Mouse (Mus musculus) adrenal gland, adult 18-20 months (tissue): Measurements from ENCODE around the gene Adamts4. TPM values are rescaled to one million over a fixed set of nuclear protein-coding genes. Genes with fewer than 3 reads are reported as not detected.
"Not testable (repeated sequence)": the region's sequence is repeated elsewhere in the genome, so short reads cannot be mapped to it uniquely, and the experiment has no call there.

Experiments used
- DNase-seq, 2 experiments: peaks; one replicate each; pipeline ENCODE4 v3.0.0; 2021 to 2022; ENCODE audit warnings: low spot score in 2 of 2
- total RNA-seq, 2 experiments: library from RNA; stranded (reverse); gene quantifications; 1 replicate in 1 of 2; 2 replicates in 1 of 2; pipeline ENCODE4 v1.2.3; 2021

The Adamts4 gene
- total RNA-seq, 2 experiments from 2014 or later = 1.5 to 3.8 TPM

DNA sequence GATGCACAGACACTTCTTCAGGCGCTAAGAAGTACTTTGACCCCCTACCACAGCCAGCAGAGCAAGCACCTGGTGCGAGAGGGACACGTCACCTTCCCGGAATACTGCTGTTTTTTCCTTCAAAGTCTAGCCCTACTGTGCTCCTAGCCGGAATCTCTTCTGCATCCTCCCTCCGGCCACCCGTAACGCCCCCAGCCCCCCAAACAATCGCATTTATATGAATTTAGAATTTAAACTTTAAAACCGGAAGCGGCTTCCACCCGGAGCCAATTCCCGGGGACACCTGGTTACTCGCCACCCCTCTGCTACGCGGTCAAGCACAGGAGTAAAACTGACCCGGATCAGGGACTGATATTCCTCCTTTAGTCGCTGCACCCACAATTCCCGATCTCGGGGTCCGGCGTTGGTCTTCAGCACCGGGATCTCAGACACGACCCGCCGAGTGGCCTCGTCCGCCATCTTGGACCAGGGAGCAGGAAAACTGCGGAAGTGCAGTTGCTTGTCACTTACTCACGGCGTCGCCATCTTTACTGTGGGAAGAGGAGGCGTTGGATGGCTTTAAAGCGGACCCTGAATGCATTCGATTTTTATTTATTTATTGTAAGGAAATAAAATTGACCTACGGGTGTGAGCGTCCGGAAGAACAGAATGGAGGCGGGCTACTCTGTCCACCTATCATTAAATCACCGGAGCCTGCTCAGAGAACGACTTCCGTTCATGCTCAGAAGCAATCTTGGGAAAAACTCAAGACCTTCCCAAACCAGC, 44.3 kb downstream of the Adamts4 start, which contains the start of gene Ufc1:
Ufc1 (minus strand) TSS at position 727 of the 765 bp plus-strand sequence.
- peak; percentile 69 to 81 for DNase-seq

DNA sequence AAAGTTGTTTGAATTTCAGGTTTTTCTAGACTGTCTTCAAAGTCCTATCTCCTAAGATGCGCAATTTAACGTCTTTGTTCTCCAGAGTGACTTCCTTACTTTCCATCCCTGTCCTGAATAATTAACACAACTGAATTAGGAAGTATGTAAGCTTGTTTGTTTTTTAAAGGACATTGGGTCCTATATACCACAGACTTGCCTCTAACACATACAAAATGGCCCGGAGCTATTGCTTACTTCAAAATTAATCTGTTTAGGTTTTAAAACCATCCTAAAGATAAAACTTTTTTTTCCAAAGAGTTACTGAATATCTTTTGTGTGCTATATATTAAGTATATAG, 44.8 kb downstream of the Adamts4 start:
- DNase-seq = no peak

DNA sequence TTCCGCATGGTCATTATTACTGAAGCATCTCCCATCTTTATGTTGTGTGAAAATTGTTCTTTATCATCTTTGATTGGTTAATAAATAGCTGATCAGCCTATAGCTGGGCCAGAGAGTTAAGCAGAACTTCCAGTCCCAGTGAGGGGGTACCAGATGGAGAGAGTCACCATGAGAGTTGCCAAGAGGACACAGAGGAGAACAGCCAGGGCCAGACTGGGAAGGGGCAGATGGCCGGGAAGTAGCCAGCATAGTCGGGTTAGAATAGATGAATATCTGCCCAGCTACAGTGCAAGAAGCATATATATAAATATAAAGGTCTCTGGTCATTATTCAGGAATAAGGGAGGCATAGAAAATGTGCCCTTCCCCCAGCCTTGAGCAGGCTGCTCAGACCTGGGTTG, 48.0 kb downstream of the Adamts4 start:
- no peak for DNase-seq

DNA sequence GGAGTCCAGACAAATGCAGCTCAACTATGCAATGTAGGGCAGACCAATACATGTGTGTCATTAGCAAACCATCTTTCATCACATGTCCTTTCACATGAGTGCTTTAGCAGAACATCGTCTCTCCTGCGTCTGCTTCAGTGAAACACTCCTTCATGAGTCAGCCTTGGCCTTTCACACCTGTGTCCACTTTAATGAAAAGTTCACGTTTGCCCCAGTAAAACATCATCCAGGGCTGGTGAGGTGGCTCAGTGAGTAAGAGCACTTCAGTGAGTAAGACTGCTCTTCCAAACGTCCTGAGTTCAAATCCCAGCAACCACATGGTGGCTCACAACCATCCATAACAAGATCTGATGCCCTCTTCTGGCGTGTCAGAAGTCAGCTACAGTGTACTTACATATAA, 55.9 kb downstream of the Adamts4 start:
- not testable (repeated sequence) for DNase-seq

DNA sequence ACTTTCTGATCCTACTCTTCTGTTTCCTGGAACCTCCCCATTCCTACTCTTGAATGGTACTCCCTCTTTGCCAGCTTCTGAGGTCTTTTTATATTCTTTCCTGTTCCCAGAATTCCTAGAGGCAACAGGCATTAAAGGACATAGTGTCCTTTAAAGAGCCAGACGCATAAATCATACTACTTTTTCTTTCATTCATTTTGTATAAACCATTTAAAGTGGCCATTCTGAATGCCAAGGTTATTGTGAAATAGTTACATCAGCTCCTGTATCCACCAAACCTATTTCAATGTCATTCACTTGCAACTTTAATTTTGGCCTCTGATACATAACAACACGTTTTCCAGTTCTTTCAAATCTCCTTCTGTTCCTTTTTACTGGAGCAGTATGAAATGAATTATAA, 59.1 kb downstream of the Adamts4 start:
- no peak for DNase-seq

Other genes starting within 250 kb of the Adamts4 start
- 10 to 100 TPM in 1 of 2 experiments, 1 to 10 TPM in 1; 5.8 to 13.0 TPM for gene Fcgr4, start 231.5 kb upstream of the Adamts4 start, total RNA-seq
- 10 to 100 TPM; 17.7 to 32.8 TPM for gene Fcgr3, start 185.5 kb upstream of the Adamts4 start, total RNA-seq
- gene Cfap126, start 136.5 kb upstream of the Adamts4 start, total RNA-seq = 1 to 10 TPM; 3.0 to 4.2 TPM
- gene Sdhc, start 99.8 kb upstream of the Adamts4 start, total RNA-seq = 100 to 1,000 TPM; 450 to 629 TPM
- 1 to 10 TPM in 1 of 2 experiments, under 1 TPM in 1; 0.73 to 1.2 TPM for gene Mpz, start 99.7 kb upstream of the Adamts4 start, total RNA-seq
- 10 to 100 TPM; 51.7 to 52.5 TPM for gene Pcp4l1, start 54.2 kb upstream of the Adamts4 start, total RNA-seq
- gene Nr1i3, start 36.5 kb upstream of the Adamts4 start, total RNA-seq = not detected
- 10 to 100 TPM; 47.7 to 67.0 TPM for gene Tomm40l, start 27.9 kb upstream of the Adamts4 start, total RNA-seq
- 1 to 10 TPM; 4.2 to 4.6 TPM for gene Apoa2, start 25.4 kb upstream of the Adamts4 start, total RNA-seq
- gene Fcer1g, start 16.1 kb upstream of the Adamts4 start, total RNA-seq = 10 to 100 TPM; 23.2 to 46.7 TPM
- gene Ndufs2, start 967 bp downstream of the Adamts4 start, total RNA-seq = 1,000 to 10,000 TPM in 1 of 2 experiments, 100 to 1,000 TPM in 1; 683 to 1,034 TPM
- 10 to 100 TPM; 30.5 to 37.8 TPM for gene B4galt3, start 19.9 kb downstream of the Adamts4 start, total RNA-seq
- gene Ppox, start 30.8 kb downstream of the Adamts4 start, total RNA-seq = 10 to 100 TPM; 39.4 to 43.1 TPM
- 10 to 100 TPM; 38.5 to 41.8 TPM for gene Usp21, start 37.6 kb downstream of the Adamts4 start, total RNA-seq
- gene Ufc1, start 44.6 kb downstream of the Adamts4 start, total RNA-seq = 100 to 1,000 TPM; 147 to 168 TPM
- gene Dedd, start 78.7 kb downstream of the Adamts4 start, total RNA-seq = 10 to 100 TPM; 38.1 to 38.3 TPM
- 10 to 100 TPM; 68.9 to 71.0 TPM for gene Nit1, start 95.2 kb downstream of the Adamts4 start, total RNA-seq
- gene Pfdn2, start 95.2 kb downstream of the Adamts4 start, total RNA-seq = 100 to 1,000 TPM; 137 to 168 TPM
- gene Klhdc9, start 110.4 kb downstream of the Adamts4 start, total RNA-seq = 1 to 10 TPM; 1.3 to 2.4 TPM
- under 1 TPM; 0.20 to 0.45 TPM for gene Nectin4, start 119.7 kb downstream of the Adamts4 start, total RNA-seq
- gene Arhgap30, start 138.5 kb downstream of the Adamts4 start, total RNA-seq = 1 to 10 TPM; 3.6 to 6.8 TPM
- 10 to 100 TPM; 51.7 to 53.5 TPM for gene Usf1, start 160.9 kb downstream of the Adamts4 start, total RNA-seq
- gene Tstd1, start 168.5 kb downstream of the Adamts4 start, total RNA-seq = 1 to 10 TPM; 3.1 to 4.0 TPM
- gene F11r, start 187.1 kb downstream of the Adamts4 start, total RNA-seq = 10 to 100 TPM; 29.3 to 36.4 TPM